Mouse (Mus musculus) stomach, postnatal 0 days (tissue): Measurements from ENCODE around the gene Tmem230. TPM values are rescaled to one million over a fixed set of nuclear protein-coding genes. Genes with fewer than 3 reads are reported as not detected.
"Not testable (repeated sequence)": the region's sequence is repeated elsewhere in the genome, so short reads cannot be mapped to it uniquely, and the experiment has no call there.

Source experiments
- ATAC-seq: fragments of 200-750 bp; cut with Nextera tagmentation; 2 replicates; pipeline ENCODE4 v1.8.0; 2017; ENCODE audit not compliant: low FRiP score, low TSS enrichment
- DNase-seq: peaks from one replicate; pipeline ENCODE4 v3.0.0-alpha.2; 2016; ENCODE audit warnings: low spot score
- H3K27ac ChIP-seq: fragments of 300-500 bp; sonication (generic); replicated peaks from 2 replicates; pipeline ENCODE4 v1.5.1; 2014; ENCODE audit warnings: mild to moderate bottlenecking, control low read depth
- H3K27me3 ChIP-seq: fragments of 300-500 bp; sonication (generic); 2 replicates; pipeline ENCODE4 v1.6.1; 2014; ENCODE audit warnings: low read length; ENCODE audit not compliant: control insufficient read depth, insufficient read depth
- H3K36me3 ChIP-seq: fragments of 300-500 bp; sonication (generic); 2 replicates; pipeline ENCODE4 v1.6.1; 2014; ENCODE audit warnings: low read length, mixed read lengths; ENCODE audit not compliant: control insufficient read depth, insufficient read depth
- H3K4me1 ChIP-seq: fragments of 300-500 bp; sonication (generic); replicated peaks from 2 replicates; pipeline ENCODE4 v1.6.1; 2014; ENCODE audit warnings: antibody characterized with exemption; ENCODE audit not compliant: control insufficient read depth, insufficient read depth
- H3K4me2 ChIP-seq: fragments of 300-500 bp; sonication (generic); replicated peaks from 2 replicates; pipeline ENCODE4 v1.6.1; 2014; ENCODE audit warnings: low read depth, mild to moderate bottlenecking, control low read depth, moderate library complexity
- H3K4me3 ChIP-seq: fragments of 300-500 bp; sonication (generic); 2 replicates; pipeline ENCODE4 v1.5.1; 2014; ENCODE audit warnings: low read depth, low read length, control low read depth
- H3K9ac ChIP-seq: fragments of 300-500 bp; sonication (generic); 2 replicates; pipeline ENCODE4 v1.6.1; 2014; ENCODE audit warnings: mild to moderate bottlenecking, low read length, control low read depth, mixed read lengths
- H3K9me3 ChIP-seq: fragments of 300-500 bp; sonication (generic); 2 replicates; pipeline ENCODE4 v1.6.1; 2016; ENCODE audit warnings: low read length; ENCODE audit not compliant: control insufficient read depth
- CTCF ChIP-seq: IDR thresholded peaks from 2 replicates; pipeline ENCODE4 v1.5.1; 2016; ENCODE audit warnings: antibody characterized with exemption, low read depth, mild to moderate bottlenecking, moderate library complexity
- EP300 ChIP-seq: optimal IDR thresholded peaks from 2 replicates; pipeline ENCODE3; 2016; ENCODE audit warnings: antibody characterized with exemption
- WGBS: fragments of 180-500 bp; shearing (Covaris S2); extraction: QIAGEN DNeasy Blood & Tissue Kit; methylation state at CpG from one replicate; pipeline ENCODE4 v1.1.7; 2014; 5-methylcytosine and 5-hydroxymethylcytosine counted together
- polyA plus RNA-seq: library from polyadenylated mRNA; unstranded; fragments of >200 nt; fragmentation: Nextera tagmentation; extraction: Ambion mirVana; gene quantifications from 2 replicates; pipeline ENCODE4 v1.2.1, GENCODE M21; 2015

The Tmem230 gene
- polyA plus RNA-seq, 1 experiment from 2014 or later, result 29.4 TPM

DNA sequence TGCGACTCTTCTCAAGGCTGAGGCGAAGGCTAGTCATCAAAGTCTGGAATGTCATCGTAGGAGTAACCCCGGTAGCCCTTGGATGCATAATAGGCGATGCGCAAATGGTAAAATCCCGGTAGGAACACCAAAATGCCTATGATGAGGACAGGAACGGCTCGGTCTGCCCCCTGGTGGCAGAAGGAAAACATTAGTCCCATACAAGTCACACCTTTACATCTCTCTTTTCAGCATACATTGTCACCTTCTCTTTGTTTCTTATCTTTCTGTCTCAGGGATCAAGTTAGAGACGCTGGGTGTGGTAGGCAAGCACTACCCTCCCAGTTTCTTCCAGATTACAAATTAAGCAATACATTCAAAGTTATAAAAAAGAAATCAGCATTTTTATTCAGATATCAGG, 7.2 kb downstream of the Tmem230 start:
- not testable (repeated sequence) for H3K27me3 ChIP-seq, H3K4me3 ChIP-seq, H3K9ac ChIP-seq, H3K4me1 ChIP-seq, H3K4me2 ChIP-seq, H3K27ac ChIP-seq, H3K36me3 ChIP-seq, H3K9me3 ChIP-seq
- peak; percentile 74 for TF ChIP-seq CTCF
- WGBS, result 22% methylated on average over 6 of the region's 10 CpGs
- DNase-seq (peak; percentile 67), ATAC-seq (0 out of 2 replicates have a peak, but pooled peaks have one; percentile 38)

GRCm38 (mm10) chr2:132239434-132239833, 8.2 kb downstream of the Tmem230 start:
- H3K9ac ChIP-seq, H3K9me3 ChIP-seq, H3K4me2 ChIP-seq, H3K36me3 ChIP-seq, H3K4me3 ChIP-seq, H3K27ac ChIP-seq, H3K4me1 ChIP-seq, H3K27me3 ChIP-seq, DNase-seq, ATAC-seq: not testable (repeated sequence)
- 78% methylated on average over 3 of the region's 3 CpGs for WGBS

- Histone ChIP-seq H3K4me3 (no peak overlapping the region), H3K27ac (no peak overlapping the region), H3K27me3 (no peaks in the 10 kb centered on the region), H3K36me3 (no peaks in the 10 kb centered on the region), H3K9ac (no peak overlapping the region), H3K9me3 (no peaks in the 10 kb centered on the region), H3K4me1 (no peaks in the 10 kb centered on the region), H3K4me2 (no peak overlapping the region)
- DNase-seq (no peak), ATAC-seq (no peak)
- TF ChIP-seq CTCF (no peak), EP300 (no peak)
- 69% methylated on average over 7 of the region's 7 CpGs for WGBS
These were observed 11.6 kb downstream of the Tmem230 start for GRCm38 (mm10) chr2:132235975-132236374.

DNA sequence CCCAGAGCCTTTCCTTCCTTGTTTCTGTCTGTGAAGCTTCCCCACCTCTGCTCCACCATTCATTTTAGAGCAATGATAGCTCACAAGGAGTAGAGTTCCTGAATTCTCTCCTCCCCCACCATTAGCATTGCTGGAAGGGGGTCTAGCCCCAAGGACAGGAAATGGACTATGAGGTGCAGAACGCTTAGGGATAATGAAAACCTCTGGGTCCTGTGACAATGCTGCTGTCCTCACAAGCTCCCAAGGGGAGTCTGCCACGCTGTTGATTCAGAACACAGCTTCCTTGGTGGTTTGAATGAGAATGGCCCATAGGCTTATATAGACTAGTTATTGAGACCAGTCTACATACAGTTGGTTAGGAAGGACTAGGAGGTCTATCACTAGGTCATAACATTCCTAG, 12.3 kb downstream of the Tmem230 start:
- H3K4me2 ChIP-seq, result no peak overlapping the region
- H3K4me1 ChIP-seq, result no peaks in the 10 kb centered on the region
- ATAC-seq (no peak), DNase-seq (no peak)
- H3K9me3 ChIP-seq, result no peaks in the 10 kb centered on the region
- no peaks in the 10 kb centered on the region for H3K27me3 ChIP-seq
- H3K4me3 ChIP-seq, result no peak overlapping the region
- no peak for TF ChIP-seq CTCF
- TF ChIP-seq EP300, result no peak
- no peak overlapping the region for H3K9ac ChIP-seq
- H3K27ac ChIP-seq, result no peak overlapping the region
- no peaks in the 10 kb centered on the region for H3K36me3 ChIP-seq
- 57% methylated on average over 2 of the region's 2 CpGs for WGBS

DNA sequence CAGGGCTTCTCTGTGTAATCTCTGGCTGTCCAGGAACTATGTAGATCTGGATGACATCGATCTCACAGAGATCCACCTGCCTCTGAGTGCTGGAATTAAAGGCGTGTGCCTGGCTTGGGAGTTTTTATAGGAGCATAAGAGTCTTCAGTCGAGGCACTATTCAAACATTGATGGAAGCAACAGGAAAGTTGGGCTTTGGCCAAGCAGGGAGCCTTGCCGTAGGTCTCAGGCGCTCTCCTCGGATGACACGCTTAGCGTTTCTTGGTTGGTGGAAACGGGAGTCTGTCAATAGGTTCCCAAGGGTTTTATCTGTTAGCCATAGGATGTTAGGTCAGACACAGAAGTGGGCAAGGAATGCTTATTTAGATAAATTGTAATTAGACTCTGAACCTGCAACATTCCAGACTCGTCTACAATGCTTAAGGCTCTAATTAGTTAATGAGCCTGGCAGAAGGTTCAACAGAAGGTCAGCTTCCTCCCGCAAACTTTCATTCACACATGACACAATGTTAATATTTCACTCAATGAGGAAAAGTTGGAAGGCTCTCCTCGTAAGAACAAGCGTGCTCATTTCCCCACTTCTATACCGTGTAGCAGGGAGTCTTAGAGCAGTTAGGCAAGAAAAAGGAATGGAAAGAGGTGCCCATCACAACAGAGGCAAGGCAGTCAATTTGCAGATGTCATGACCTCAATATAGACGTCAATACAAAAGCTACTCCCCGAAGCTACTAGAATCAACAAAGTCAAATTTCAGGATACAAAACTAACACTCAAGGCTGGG, 13.4 kb downstream of the Tmem230 start:
- H3K4me1 ChIP-seq, result no peaks in the 10 kb centered on the region
- no peak overlapping the region for H3K27ac ChIP-seq
- H3K4me3 ChIP-seq, result no peak overlapping the region
- H3K4me2 ChIP-seq, result no peak overlapping the region
- no peak for ATAC-seq
- H3K27me3 ChIP-seq, result no peaks in the 10 kb centered on the region
- 53% methylated on average over 16 of the region's 16 CpGs for WGBS
- TF ChIP-seq CTCF (no peak), EP300 (no peak)
- H3K9me3 ChIP-seq, result no peaks in the 10 kb centered on the region
- H3K36me3 ChIP-seq, result no peaks in the 10 kb centered on the region
- DNase-seq, result no peak
- no peak overlapping the region for H3K9ac ChIP-seq

DNA sequence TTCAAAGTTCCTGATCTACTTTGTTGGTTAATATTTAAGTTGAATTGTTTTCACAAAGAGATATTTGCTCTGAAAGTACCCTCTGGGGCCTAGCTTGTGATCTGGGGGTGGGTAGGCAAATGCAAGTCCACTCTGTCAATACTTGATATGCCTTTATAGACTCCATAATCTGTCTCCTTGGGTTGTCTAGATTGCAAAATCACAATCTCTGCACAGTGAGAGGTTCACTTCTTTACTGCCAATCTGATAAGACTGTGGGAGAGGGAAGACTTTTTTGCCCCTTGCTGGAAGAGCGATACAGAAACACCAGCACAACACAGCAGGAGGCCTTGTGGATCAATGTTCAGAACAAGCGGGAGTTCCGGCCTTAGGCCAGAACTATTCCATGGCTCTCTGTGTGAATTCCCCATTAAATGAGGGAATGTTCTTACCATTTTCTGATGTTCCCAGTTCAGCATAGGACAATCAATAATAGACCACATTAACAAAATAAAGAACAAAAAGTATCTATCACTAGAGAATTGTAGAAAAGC, 15.1 kb downstream of the Tmem230 start:
- no peaks in the 10 kb centered on the region for H3K9me3 ChIP-seq
- H3K4me1 ChIP-seq, result no peaks in the 10 kb centered on the region
- no peaks in the 10 kb centered on the region for H3K27me3 ChIP-seq
- DNase-seq (no peak), ATAC-seq (no peak)
- H3K36me3 ChIP-seq, result no peaks in the 10 kb centered on the region
- 90% methylated on average over 3 of the region's 3 CpGs for WGBS
- no peak for TF ChIP-seq CTCF
- no peak for TF ChIP-seq EP300
- no peak overlapping the region for H3K9ac ChIP-seq
- H3K27ac ChIP-seq, result no peak overlapping the region
- H3K4me2 ChIP-seq, result no peak overlapping the region
- H3K4me3 ChIP-seq, result no peak overlapping the region
